Mouse (Mus musculus) layer of hippocampus, postnatal 10 days (tissue): ENCODE data around the gene Ide. TPM values are rescaled to one million over a fixed set of nuclear protein-coding genes. Genes with fewer than 3 reads are reported as not detected.

Source experiments
- DNase-seq, 2 experiments: peaks; one replicate each; pipeline ENCODE4 v3.0.0; 2021; ENCODE audit warnings: low spot score in 2 of 2
- long read RNA-seq: library from polyadenylated mRNA; stranded (forward); transcript quantifications from one replicate; pipeline ENCODE4 v2.0.0, GENCODE M21; 2023
- total RNA-seq, 2 experiments: library from RNA; stranded (reverse); gene quantifications; 2 replicates each; pipeline ENCODE4 v1.2.3; 2021

Gene Ide
- total RNA-seq, result 10 to 100 TPM; 54.6 to 57.8 TPM
- long read RNA-seq, full-length matches to known transcripts, result 19 of 25 reads
- long read RNA-seq, partial matches to known transcripts, result 5 of 25 reads
- long read RNA-seq, other reads (novel, unspliced or antisense), result 1 of 25 reads

GRCm38 (mm10) chr19:37337752-37338151 lies at the start of gene Ide:
Ide (minus strand) TSS chr19:37337852.
- DNase-seq, result no peak

- no peak for DNase-seq
These were observed 48.5 kb upstream of the Ide start for GRCm38 (mm10) chr19:37386126-37386525.

GRCm38 (mm10) chr19:37378816-37379215 lies 41.2 kb upstream of the Ide start:
- no peak for DNase-seq

DNA sequence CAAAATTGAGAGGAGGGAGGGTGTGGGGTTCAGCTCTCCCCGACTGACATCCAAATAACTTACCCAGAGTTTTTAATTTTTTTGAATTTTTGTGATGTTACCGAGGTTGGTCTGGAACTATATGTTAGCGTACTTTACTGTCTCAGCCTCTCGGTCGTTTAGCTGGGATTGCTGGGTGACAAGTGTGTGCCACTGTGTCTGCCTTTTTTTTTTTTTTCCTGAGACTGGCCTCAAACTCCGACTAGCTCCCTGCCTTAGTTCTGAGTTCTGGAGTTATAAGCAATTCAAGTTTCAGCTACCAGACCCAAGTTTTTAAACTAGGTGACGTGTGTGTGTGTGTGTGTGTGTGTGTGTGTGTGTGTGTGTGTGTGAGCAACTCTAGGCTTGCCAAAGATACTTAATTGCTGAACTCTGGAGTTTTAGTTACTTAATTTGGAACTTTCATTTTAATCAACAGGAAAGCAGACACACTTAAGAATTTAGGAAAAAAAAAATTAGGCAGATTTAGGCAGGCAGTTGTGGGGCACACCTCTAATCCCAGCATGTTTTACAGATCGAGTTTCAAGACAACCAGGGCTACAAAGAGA lies 39.8 kb upstream of the Ide start:
- no peak for DNase-seq

DNA sequence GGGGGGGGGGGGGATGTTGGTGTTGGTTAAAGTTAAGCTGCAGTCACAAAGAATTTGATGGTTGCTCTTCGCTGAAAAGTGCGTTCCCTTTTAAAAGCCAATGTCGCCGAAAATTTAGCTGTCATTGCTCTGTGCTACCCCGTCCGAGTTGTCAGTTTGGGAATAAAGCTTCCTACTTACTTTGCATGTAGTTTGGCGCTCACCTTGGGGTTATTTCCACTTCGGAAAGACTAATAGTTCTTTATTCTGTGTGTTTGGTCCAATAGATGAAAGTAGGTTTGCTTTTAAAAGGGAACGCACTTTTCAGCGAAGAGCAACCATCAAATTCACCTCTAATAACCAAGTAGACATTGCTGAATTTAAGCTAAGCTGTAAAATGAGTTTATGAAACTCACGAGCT lies 39.2 kb upstream of the Ide start:
- DNase-seq, result no peak

DNA sequence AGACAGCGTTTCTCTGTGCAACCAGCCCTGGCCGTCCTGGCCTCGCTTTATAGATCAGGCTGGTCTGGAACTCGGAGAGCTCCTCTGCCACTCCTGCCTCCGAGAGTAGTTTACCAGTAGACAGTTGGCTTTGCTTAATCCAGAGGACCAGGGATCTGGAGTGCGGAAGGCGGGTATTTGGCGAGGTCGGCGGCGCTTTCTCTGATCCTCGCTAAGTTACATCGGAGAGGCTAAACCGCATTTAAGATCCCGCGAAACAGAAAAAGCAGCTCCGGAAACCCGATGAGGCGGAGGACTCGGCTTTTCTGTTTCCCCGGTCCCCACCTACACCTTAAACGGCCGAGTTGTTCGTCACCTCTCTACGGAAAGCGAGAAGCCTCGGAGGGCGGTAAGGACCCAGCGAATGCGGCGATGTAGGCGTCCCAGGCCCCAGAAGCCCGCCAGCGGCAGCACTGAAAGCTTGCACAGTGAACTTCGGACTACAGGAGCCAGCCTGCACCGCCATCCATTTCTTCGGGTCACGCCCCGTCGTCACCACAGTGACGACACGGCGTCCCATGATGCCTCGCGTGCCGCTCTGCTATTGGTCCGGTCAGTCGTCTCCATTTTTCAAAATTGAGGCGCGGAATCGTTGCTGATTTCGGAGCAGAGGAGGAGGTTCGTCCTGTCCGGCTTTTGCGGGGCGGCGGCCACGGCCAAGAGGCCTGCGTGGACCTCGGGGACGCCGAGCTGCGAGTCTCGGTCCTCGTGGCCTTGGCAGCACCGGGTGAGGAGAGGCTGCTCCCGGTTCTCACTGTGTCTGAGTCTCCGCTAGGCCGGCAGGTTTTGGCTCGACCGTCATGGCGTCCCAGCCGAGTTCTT lies 38.3 kb upstream of the Ide start, which contains the start of gene Kif11:
Gene Kif11 (plus strand): TSS at position 649 of the 861 bp plus-strand sequence.
- peak; percentile 98 to 99 for DNase-seq

- no peak for DNase-seq
These were observed 37.5 kb upstream of the Ide start for GRCm38 (mm10) chr19:37374941-37375754.

DNA sequence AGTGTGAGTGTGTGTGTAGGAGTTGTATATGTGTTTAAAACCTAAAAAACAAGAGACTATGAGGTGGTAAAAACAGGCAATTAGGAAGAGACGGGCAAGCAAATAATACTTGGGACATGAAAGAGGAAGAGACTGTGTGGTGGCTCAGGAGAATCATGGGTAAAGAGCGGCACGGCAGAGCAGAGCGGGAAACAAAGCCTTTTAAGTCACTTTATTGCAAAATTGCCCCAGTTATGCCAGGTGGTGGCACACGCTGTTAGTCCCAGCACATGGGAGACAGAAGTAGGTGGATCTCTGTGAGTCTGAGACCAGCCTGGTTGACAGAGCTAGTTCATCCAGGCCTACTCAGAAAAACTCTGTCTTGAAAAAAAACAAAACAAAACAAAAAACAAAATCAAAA lies 32.7 kb upstream of the Ide start:
- DNase-seq, result no peak

DNA sequence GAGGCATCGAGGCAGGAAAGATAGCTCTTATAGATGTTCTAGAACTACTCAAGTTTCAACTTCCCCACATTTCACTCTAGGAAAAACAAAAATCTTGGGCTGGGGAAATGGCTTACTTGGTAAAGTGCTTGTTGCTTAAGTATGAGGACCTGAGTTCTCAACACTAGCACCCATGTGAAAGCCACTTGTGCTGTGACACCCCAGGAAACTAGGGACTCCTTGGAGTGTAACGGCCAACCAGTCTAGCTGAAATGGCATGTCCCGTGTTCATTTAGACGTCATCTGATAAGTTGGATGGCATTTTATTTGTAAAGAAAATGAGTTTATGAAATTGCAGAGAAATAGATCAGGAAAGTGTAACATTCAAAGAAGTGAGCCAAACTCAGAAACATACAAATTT lies 32.3 kb upstream of the Ide start:
- no peak for DNase-seq

DNA sequence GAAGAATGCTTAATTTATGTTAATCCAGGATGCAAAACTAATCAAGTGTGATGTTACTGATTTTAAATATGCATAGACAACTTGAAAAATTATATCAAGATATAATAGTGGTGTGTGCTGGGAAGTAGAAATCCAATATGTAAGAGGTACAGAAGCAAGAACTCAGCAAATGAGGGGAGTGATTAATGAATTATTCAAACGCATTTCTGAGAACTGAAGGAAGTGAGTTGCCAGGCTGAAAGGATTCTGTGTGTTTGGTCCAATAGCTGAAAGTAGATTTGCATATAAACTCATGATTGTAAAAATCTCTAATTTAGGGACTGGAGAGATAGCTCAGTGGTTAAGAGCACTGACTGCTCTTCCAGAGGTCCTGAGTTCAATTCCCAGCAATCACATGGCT lies 31.3 kb upstream of the Ide start:
- no peak for DNase-seq

DNA sequence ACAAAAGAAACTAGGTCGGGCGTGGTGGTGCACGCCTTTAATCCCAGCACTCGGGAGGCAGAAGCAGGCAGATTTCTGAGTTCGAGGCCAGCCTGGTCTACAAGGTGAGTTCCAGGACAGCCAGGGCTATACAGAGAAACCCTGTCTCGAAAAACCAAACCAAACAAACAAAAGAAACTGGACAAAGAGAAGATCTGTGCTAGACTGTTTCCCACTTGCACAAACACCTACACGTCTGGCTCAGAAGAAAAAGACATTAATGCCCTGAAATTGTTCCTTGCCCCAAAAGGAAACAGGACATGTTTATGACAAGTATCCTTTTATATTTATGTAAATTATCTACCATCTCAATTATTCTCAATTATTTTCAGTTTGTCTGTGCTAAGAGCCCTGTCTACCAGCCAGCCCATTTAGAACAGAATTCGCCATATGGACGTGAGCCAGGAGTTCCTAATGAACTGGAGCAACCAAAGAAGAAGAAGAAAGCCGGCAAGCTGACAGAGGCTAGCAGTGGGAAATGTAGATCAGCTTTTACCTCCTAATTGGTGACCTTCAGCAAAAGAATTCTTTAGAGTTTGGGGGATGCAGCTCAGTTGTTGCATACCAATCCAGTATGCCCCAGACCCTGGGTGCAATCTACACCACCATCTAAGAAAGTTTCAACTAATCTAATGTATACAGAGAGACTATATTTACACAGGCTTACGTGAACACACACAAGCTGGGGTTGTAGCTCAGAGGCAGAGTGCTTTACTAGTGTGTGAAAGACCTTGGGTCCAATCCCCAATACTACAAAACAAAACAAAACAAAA lies 25.7 kb upstream of the Ide start:
- DNase-seq, result peak; percentile 56 to 68

GRCm38 (mm10) chr19:37362545-37362944 lies 24.9 kb upstream of the Ide start:
- no peak for DNase-seq

- DNase-seq, result no peak
These were observed 22.4 kb upstream of the Ide start for GRCm38 (mm10) chr19:37360044-37360443.

DNA sequence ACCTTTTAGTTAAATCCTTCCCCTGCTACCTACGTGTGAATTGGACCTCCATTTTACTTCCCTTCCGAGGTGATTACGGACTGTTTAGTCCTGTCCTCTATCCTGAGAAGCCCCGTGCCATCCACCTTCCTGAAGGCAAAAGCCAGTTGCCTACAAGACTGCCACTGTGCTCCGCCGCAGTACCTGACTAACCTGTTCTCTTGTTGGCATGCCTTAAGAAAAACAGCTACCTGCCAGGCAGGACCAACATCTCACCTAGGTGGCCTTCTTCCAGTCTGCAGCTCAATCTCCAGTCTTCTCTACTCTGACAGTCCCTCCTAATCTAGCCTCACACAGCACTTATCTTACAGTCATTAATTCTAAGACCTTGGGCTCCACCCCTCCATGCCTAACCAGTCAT lies 15.7 kb upstream of the Ide start:
- DNase-seq, result no peak

GRCm38 (mm10) chr19:37352756-37353155 lies 15.1 kb upstream of the Ide start:
- no peak for DNase-seq

DNA sequence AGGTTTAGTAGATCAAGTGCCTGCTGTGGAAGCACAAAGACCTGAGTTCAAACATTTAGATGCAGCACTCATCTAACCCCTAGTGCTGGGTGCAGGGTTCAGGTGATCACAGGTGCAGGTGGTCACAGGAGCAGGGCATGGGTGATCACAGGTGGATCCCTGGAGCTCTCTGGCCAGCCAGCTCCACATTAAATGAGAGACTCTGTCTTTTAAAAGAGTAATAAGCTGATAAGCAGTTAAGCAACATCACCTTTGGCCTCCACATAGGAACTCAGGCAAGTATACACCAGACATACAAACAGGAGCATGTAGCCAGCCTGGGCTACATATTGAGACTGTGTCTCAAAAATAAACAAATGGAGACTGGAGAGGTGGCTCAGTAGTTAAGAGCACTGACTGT lies 11.3 kb upstream of the Ide start:
- no peak for DNase-seq

DNA sequence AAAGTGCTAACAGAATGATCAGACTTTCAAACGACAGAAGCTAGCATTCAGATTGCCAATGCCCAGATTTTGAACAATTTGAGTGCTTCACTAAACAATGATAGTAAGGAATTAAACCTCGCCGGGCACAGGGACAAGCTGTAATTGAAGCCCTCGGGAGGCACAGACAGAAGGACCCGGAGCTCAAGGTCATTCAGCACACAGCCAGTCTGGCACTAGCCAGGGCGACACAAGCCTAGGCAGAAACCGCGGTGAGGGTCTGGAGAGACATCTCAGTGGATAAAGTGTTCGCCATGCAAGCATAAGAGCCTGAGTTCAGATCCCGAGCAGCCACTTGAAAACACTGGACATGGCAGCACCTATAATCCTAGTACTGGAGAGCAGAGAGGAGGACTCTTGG lies 10.7 kb upstream of the Ide start:
- no peak for DNase-seq

GRCm38 (mm10) chr19:37346258-37346657 lies 8.6 kb upstream of the Ide start:
- DNase-seq, result no peak

DNA sequence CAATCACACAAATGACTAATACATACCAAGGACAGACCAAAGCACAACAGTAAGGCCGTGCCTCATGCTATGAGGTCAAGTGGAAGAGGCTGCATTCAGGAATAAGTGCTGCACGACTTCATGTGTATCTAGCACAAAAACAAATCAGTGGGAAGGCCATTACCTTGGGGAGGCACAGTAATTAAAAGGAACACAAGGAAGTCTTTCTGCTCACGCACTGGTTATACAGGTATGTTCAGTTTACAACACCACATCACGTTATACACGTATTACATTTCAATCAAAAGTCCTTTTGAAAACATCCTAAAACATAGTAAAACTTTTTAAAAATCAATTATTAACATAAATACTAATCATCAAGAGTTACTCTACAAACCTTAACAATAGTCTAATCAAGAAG lies 6.2 kb upstream of the Ide start:
- DNase-seq, result no peak

- DNase-seq, result no peak
These were observed 3.3 kb upstream of the Ide start for GRCm38 (mm10) chr19:37340931-37341330.

DNA sequence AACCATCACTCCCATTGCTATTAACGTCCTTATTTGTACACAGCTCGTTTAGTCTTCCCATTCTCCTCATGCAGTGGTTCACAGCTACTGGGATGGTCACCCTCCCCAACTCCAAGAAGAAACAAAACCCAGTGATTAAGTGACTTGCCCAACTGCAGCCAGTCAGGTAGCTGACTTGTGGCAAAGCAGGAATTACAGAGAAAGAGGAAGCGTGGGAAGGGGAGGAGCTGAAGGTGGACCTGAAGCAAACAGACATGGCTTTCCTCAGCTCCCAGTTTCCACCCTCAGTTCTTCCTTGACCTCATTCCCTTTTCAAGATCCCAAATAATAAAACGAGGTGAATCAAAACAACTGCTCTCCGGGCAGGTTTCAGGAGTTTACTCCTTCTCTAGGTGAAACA lies 2.8 kb upstream of the Ide start:
- DNase-seq, result no peak
